Mouse (Mus musculus) erythroblast, embryonic 14.5 days (primary cell): ENCODE results near the gene Ankrd13b. TPM values are rescaled to one million over a fixed set of nuclear protein-coding genes. Genes with fewer than 3 reads are reported as not detected.
A peak's percentile ranks its signal among the peaks of the same experiment; 100 is the strongest.

Experiments
- H3K27me3 ChIP-seq: 2 replicates; pipeline ENCODE4 v1.6.1; 2012; ENCODE audit warnings: inconsistent platforms; ENCODE audit not compliant: control insufficient read depth
- H3K36me3 ChIP-seq: 2 replicates; pipeline ENCODE4 v1.6.1; 2012; ENCODE audit warnings: mild to moderate bottlenecking, inconsistent platforms; ENCODE audit not compliant: control insufficient read depth
- H3K4me1 ChIP-seq: 2 replicates; pipeline ENCODE4 v1.6.1; 2012; ENCODE audit warnings: inconsistent platforms; ENCODE audit not compliant: control insufficient read depth
- H3K4me3 ChIP-seq: replicated peaks from 2 replicates; pipeline ENCODE3; 2012; ENCODE audit warnings: moderate library complexity, mild to moderate bottlenecking, inconsistent platforms
- H3K9me3 ChIP-seq: 2 replicates; pipeline ENCODE4 v1.6.1; 2012; ENCODE audit warnings: low read length, inconsistent platforms, mixed read lengths; ENCODE audit not compliant: control insufficient read depth
- GATA1 ChIP-seq: IDR thresholded peaks from 2 replicates; pipeline ENCODE4 v1.6.1; 2012; ENCODE audit warnings: low read length, inconsistent platforms, mixed read lengths
- TAL1 ChIP-seq: IDR thresholded peaks from 3 replicates; pipeline ENCODE4 v1.6.1; 2012; ENCODE audit warnings: low read length, inconsistent platforms, mixed read lengths
- polyA plus RNA-seq: library from polyadenylated mRNA; stranded (reverse); fragments of >175 nt; gene quantifications from 2 replicates; pipeline ENCODE4 v1.2.3, GENCODE M21; 2012

Ankrd13b gene
- polyA plus RNA-seq, 1 experiment: 0.09 TPM

DNA sequence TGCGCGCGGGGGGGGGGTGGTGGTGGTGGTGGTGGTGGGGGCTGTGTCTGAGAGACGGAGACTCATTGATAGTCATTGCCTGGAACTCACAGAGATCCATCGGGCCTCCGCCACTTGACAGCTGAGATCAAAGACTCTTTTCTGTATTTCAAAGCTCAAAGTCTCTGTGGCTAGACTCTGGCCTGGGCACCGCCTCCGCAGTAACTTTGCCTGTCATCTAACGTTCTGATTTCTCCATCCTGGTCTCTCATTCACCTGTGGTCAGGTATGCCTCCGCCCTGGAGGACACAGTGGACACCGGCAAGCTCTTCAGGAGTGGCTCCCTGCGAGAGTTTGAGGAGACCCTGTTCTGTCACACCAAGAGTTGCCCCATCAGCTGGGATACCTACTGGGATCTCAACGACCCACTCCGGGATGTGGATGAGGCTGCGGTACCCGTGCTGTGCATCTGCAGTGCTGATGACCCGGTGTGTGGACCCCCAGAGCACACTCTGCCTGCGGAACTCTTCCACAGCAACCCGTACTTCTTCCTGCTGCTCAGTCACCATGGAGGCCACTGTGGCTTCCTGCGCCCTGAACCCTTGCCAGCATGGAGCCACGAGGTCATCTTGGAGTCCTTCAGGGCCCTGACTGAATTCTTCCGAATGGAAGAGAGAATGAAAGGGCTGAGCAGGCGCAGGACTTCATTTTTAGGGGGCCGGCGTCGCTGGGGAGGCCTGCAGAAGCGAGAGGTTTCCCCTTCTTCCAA lies 28.7 kb upstream of the Ankrd13b start:
- TF ChIP-seq TAL1: no peak
- no peak for TF ChIP-seq GATA1
- Histone ChIP-seq H3K9me3 (peaks cover 9% of the 10 kb centered on the region), H3K27me3 (peaks cover 75% of the 10 kb centered on the region), H3K36me3 (no peaks in the 10 kb centered on the region), H3K4me3 (no peak overlapping the region), H3K4me1 (peaks cover 26% of the 10 kb centered on the region)

DNA sequence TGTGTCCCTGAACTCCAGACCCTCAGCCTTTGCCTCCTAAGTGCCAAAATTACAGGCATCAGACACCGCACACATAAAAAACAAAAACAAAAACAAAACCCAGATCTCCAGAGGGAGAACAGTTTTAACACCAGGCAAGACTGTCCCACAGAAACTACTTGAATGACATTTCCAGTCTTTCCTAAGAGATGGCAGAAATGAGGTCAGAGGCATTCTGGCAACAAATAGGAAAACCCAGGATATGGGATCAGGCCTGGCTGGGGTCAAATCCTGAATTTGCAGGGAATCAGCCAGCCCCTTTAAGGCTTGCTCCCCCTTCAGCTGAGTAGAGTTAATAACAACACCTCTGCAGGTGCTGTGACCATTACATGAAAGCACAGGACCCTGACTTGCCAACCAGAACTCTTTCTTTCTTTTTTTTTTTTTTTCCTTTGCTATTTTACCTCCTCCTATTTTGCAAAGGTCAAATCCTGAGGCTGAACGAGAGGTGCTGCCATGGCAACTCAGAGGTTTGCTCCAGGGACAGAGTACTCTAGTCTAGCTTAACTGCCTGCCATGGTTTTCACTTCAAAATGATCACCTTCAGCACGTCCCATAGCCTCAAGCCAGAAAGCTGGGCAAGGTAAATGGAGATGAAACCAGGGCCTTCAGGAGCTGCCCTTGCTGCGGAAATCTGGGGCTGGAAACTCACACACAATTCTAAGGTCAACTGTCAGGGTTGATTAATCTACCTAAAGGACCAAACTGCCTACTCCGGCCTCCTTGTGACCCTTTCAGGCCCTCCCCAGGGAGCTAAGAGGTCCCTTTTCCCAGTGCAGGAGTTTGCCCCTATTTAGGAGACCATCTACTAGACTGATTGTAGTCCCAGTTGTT lies 27.3 kb upstream of the Ankrd13b start:
- TF ChIP-seq GATA1: no peak
- no peak for TF ChIP-seq TAL1
- no peaks in the 10 kb centered on the region for H3K36me3 ChIP-seq
- peaks cover 9% of the 10 kb centered on the region for H3K9me3 ChIP-seq
- peaks cover 75% of the 10 kb centered on the region for H3K27me3 ChIP-seq
- peaks cover 38% of the 10 kb centered on the region for H3K4me1 ChIP-seq
- H3K4me3 ChIP-seq: no peak overlapping the region

DNA sequence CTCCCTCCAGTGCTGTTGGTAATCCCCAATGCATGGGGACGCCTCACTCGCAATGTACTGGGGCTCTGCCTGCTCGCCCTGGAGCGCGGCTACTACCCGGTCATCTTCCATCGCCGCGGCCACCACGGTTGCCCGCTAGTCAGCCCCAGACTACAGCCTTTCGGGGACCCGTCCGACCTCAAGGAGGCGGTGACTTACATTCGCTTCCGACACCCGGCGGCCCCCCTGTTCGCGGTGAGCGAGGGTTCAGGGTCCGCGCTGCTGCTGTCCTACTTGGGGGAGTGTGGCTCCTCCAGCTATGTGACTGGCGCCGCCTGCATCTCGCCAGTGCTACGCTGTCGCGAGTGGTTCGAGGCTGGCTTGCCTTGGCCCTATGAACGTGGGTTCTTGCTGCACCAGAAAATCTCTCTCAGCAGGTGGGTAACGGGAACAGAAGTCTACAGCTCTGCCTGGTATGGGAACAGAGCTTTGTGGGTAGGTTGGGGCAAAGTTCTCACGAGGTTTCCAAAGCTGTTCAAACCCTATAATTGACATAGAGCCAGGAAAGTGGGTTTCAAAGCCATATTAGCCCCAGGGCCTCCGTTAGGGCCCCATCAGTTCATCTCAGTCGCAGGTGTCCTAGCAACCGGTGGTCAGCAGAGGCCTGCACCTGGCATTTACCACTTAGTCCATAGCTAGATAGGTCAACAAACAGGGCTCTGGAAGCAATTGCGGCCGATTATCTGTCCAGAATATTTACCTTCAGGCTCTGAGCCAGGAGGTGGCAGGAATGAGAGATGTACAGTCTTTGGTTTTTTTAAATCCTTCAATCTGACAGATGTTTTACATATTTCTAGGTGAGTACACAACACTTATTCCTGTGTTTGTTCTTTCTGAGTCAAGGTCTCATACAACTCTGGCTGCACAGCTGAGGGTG lies 26.4 kb upstream of the Ankrd13b start, which contains the start of gene Trp53i13:
Gene Trp53i13, minus strand, starts transcription at position 344 of the 916 bp plus-strand sequence.
- peaks cover 9% of the 10 kb centered on the region for H3K9me3 ChIP-seq
- H3K27me3 ChIP-seq: peaks cover 75% of the 10 kb centered on the region

DNA sequence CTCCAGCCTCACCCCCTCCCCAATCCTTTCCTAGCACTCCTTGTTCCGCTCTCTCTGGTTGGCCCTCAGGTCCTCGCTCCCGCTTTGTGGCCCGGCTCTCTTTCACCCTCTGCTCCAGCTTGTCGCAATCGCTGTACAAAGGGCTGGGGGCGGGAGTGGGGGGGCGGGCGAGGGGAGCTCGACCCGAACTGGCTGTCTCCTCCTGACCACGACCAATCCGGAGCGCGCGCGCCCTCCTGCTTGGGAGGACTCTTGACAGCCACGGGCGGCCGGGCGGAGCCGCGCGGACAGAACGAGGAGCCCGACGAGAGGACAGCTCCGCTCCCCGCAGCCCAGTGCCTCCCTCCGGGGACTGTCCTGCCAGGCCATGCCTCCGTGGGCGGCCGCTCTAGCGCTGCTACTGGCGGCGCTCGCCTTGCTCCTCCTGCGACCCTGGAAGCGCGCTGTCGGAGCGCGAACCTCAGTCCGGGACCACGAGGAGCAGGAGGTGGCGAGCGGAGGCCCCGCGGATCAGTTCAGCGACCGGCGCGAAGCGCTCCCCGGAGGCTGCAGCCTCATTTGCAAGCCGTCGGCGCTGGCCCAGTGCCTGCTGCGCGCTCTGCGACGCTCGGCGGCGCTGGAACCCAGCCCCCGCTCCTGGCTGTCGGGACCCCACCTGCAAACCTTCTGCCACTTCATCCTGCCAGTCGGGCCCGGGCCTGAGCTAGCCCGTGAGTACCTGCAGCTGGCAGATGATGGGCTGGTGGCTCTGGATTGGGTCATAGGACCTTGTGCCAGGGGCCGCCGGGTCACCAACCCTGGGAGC lies 25.6 kb upstream of the Ankrd13b start, which contains the start of gene Abhd15:
Gene Abhd15, plus strand, starts transcription at position 290 of the 805 bp plus-strand sequence.
- Histone ChIP-seq H3K36me3 (no peaks in the 10 kb centered on the region), H3K4me1 (peaks cover 39% of the 10 kb centered on the region), H3K9me3 (peaks cover 9% of the 10 kb centered on the region), H3K4me3 (peak within 1 kb of the TSS; percentile 83), H3K27me3 (peaks cover 70% of the 10 kb centered on the region)
- TF ChIP-seq GATA1 (no peak), TAL1 (no peak)

More for the DNA sequence above, 26.4 kb upstream of the Ankrd13b start, which contains the start of gene Trp53i13:
- no peaks in the 10 kb centered on the region for H3K36me3 ChIP-seq
- TF ChIP-seq TAL1 (no peak), GATA1 (no peak)
- peak within 1 kb of the TSS; percentile 83 for H3K4me3 ChIP-seq
- peaks cover 39% of the 10 kb centered on the region for H3K4me1 ChIP-seq

DNA sequence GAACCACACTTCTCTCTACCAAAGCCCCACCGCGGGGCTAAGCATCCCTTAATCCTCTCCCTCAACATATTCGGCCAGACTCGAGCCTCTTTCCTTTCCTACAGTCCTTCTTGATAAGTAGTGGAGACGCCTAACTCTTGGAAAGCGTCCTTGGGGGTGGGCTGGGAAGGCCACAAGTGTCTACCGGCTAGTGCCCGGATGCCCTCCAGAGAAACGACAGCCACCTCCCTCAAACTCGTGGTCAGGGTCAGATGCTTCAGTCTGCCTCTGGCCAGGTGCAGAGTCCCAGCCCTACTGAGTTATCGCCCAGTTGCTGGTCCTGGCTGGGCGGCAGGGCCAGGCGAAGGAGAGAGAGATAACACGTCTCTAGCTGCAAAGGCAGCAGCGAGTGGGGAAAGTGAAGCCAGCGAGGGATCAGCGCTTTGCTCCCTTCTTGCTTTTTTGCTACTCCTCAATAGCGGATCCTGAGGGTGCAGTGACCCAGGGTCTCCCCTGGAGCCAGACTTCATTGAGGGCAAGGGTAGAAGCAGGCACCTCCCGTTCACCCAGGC lies 24.9 kb upstream of the Ankrd13b start:
- Histone ChIP-seq H3K4me3 (peak overlapping the region; percentile 83), H3K4me1 (peaks cover 39% of the 10 kb centered on the region), H3K9me3 (peaks cover 9% of the 10 kb centered on the region), H3K27me3 (peaks cover 64% of the 10 kb centered on the region), H3K36me3 (no peaks in the 10 kb centered on the region)
- peak; percentile 46 for TF ChIP-seq GATA1
- peak; percentile 29; the same call in 1 of the 3 replicates for TF ChIP-seq TAL1

DNA sequence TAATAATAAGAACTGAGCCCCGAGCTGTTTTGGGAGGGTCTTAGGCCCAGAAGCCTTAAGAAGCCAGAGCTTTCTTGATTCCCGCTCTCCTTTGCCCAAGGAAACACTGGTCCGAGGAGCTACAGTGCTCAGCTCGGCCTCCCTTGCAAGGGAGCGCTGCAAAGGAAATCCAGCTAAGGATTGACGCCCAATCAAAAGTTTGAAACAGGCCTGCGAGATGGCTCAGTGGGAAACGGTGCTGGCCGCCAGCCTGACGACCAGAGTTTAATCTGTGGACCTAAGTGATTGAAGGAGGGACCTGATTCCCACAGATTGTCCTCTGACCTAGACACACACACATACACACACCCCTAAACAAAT lies 24.3 kb upstream of the Ankrd13b start:
- Histone ChIP-seq H3K27me3 (peaks cover 59% of the 10 kb centered on the region), H3K36me3 (no peaks in the 10 kb centered on the region), H3K4me3 (peak overlapping the region; percentile 83), H3K9me3 (peaks cover 9% of the 10 kb centered on the region), H3K4me1 (peaks cover 39% of the 10 kb centered on the region)
- no peak for TF ChIP-seq TAL1
- TF ChIP-seq GATA1: no peak

DNA sequence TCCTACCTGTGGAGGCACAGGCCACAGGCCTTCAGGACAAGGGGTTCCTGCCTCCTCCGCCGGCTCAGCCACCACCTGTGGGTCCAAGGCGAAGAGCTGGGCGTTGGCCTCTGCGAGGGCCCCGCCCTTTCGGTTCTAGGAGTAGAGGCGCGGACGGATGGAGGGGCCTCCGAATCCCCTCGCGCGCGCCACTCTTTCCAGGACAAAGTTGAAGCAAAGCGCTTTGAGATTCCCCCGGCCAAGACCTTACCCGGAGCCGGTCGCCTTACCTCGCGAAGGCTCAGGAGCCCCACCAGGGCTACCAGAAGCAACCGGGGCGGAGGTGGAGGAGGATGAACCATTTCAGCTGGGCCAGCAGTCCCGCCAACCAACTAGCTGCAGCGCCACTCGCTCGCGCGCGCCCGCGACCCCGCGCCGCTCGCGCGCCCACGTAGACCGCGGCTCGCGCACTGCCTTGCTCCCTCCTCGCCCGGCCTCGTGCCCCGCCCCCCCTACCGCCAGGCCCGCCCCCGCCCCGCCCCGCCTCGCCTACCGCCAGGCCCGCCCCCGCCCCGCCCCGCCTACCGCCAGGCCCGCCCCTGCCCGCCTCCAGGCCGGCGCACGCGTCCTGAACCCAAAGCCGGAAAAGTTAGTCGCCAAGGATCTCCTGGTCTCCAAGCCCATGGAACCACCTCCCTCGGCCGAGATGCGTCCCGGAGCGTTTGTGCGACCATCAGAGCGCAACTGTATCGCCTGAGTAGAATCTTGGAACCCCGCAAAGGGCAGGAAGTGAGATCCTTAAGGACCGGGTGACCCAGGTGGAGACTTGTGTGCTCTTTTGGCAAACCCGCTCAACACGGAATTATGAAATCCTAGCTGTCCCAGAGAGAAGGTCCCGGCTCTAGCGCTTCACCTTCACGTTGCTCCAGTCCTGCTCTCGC lies 23.7 kb upstream of the Ankrd13b start:
- Histone ChIP-seq H3K9me3 (peaks cover 9% of the 10 kb centered on the region), H3K36me3 (no peaks in the 10 kb centered on the region), H3K4me3 (peak overlapping the region; percentile 83), H3K27me3 (peaks cover 52% of the 10 kb centered on the region), H3K4me1 (peaks cover 45% of the 10 kb centered on the region)
- TF ChIP-seq GATA1: no peak
- TF ChIP-seq TAL1: no peak
